Mouse (Mus musculus): Measurements from ENCODE around the gene Gm5431.
"Not testable (repeated sequence)": the region's sequence is repeated elsewhere in the genome, so short reads cannot be mapped to it uniquely, and the experiment has no call there.

The Gm5431 gene

GRCm38 (mm10) chr11:48871201-48871772 is 30.7 kb downstream of the Gm5431 start, which contains the start of gene Irgm1:
Irgm1 (minus strand) TSS chr11:48871683.
- DNase-seq (ENCODE audit: low read depth): peak; percentile 94

- DNase-seq (ENCODE audit: low read depth): no peak
These were observed 31.2 kb downstream of the Gm5431 start for GRCm38 (mm10) chr11:48870781-48871180.

GRCm38 (mm10) chr11:48869380-48870110 is 32.5 kb downstream of the Gm5431 start:
- peak; percentile 53 for DNase-seq (ENCODE audit: low read depth)

- DNase-seq (ENCODE audit: low read depth): no peak
These were observed 35.5 kb downstream of the Gm5431 start for GRCm38 (mm10) chr11:48866481-48866880.

- no peak for DNase-seq (ENCODE audit: low read depth)
These were observed 38.2 kb downstream of the Gm5431 start for GRCm38 (mm10) chr11:48863808-48864207.

- no peak for DNase-seq (ENCODE audit: low read depth)
These were observed 39.2 kb downstream of the Gm5431 start for GRCm38 (mm10) chr11:48862784-48863319.

- DNase-seq (ENCODE audit: low read depth): peak; percentile 93
These were observed 43.0 kb downstream of the Gm5431 start for GRCm38 (mm10) chr11:48859014-48859413.

- DNase-seq (ENCODE audit: low read depth): peak; percentile 91
These were observed 48.4 kb downstream of the Gm5431 start for GRCm38 (mm10) chr11:48853474-48854180.

GRCm38 (mm10) chr11:48852624-48853473 is 49.2 kb downstream of the Gm5431 start:
- DNase-seq (ENCODE audit: low read depth): no peak

- no peak for DNase-seq (ENCODE audit: low read depth)
These were observed 49.8 kb downstream of the Gm5431 start for GRCm38 (mm10) chr11:48852190-48852589.

GRCm38 (mm10) chr11:48851270-48851995 is 50.6 kb downstream of the Gm5431 start:
- peak; percentile 53 for DNase-seq (ENCODE audit: low read depth)

- no peak for DNase-seq (ENCODE audit: low read depth)
These were observed 51.8 kb downstream of the Gm5431 start for GRCm38 (mm10) chr11:48850240-48850639.

GRCm38 (mm10) chr11:48846881-48847280 is 55.1 kb downstream of the Gm5431 start:
- no peak for DNase-seq (ENCODE audit: low read depth)

GRCm38 (mm10) chr11:48846362-48846761 is 55.7 kb downstream of the Gm5431 start:
- not testable (repeated sequence) for DNase-seq (ENCODE audit: low read depth)

GRCm38 (mm10) chr11:48845244-48845815 is 56.7 kb downstream of the Gm5431 start:
- no peak for DNase-seq (ENCODE audit: low read depth)

- DNase-seq (ENCODE audit: low read depth): no peak
These were observed 57.7 kb downstream of the Gm5431 start for GRCm38 (mm10) chr11:48844309-48844708.

- DNase-seq (ENCODE audit: low read depth): no peak
These were observed 58.8 kb downstream of the Gm5431 start for GRCm38 (mm10) chr11:48843202-48843601.

- DNase-seq (ENCODE audit: low read depth): peak; percentile 72
These were observed 59.6 kb downstream of the Gm5431 start for GRCm38 (mm10) chr11:48842378-48842792.

GRCm38 (mm10) chr11:48841213-48841612 is 60.8 kb downstream of the Gm5431 start:
- DNase-seq (ENCODE audit: low read depth): no peak

- DNase-seq (ENCODE audit: low read depth): no peak
These were observed 61.2 kb downstream of the Gm5431 start for GRCm38 (mm10) chr11:48840805-48841204.

Data from induced T-regulatory cell, adult 2 months (primary cell).